Mouse (Mus musculus): ENCODE results near the gene Mpnd. TPM values are rescaled to one million over a fixed set of nuclear protein-coding genes. Genes with fewer than 3 reads are reported as not detected.
A peak's percentile ranks its signal among the peaks of the same experiment; 100 is the strongest.

Mpnd gene
- polyA plus RNA-seq, 1 experiment = 47.7 TPM

DNA sequence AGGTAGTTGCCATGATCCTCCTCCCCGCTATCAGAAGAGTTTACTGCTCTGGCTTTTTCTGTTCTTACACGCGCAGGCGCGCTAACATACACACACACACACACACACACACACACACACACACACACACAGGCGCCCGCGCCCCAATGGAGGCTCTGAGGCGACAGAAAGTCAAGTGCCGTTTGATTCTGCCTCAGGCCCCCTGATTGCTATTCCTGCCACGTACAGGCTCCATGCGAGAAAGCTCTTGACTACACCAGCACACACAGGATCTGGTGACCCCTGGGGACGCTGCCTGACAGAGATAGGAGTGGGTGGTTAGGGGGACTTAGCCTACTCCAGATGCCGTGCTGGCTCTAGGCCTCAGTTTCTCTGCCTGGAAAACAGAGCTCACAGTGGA, 36.0 kb upstream of the Mpnd start:
- no peak for TF ChIP-seq POLR2A (IDR thresholded peaks at IDR 0.05; ENCODE audit: borderline replicate concordance, control insufficient read depth, low read depth, low read length)
- TF ChIP-seq CTCF (IDR thresholded peaks at IDR 0.05; ENCODE audit: control insufficient read depth, insufficient read depth, low read length) = no peak
- no peak overlapping the region for H3K27ac ChIP-seq (ENCODE audit: control insufficient read depth, insufficient read depth, low read depth, low read length, poor library complexity)
- H3K4me1 ChIP-seq (ENCODE audit: control insufficient read depth, insufficient read depth, low read length) = no peaks in the 10 kb centered on the region
- WGBS = 44% methylated on average over 14 of the region's 14 CpGs
- H3K4me3 ChIP-seq (replicated peaks; ENCODE audit: control insufficient read depth, low read depth, low read length) = no peak overlapping the region

DNA sequence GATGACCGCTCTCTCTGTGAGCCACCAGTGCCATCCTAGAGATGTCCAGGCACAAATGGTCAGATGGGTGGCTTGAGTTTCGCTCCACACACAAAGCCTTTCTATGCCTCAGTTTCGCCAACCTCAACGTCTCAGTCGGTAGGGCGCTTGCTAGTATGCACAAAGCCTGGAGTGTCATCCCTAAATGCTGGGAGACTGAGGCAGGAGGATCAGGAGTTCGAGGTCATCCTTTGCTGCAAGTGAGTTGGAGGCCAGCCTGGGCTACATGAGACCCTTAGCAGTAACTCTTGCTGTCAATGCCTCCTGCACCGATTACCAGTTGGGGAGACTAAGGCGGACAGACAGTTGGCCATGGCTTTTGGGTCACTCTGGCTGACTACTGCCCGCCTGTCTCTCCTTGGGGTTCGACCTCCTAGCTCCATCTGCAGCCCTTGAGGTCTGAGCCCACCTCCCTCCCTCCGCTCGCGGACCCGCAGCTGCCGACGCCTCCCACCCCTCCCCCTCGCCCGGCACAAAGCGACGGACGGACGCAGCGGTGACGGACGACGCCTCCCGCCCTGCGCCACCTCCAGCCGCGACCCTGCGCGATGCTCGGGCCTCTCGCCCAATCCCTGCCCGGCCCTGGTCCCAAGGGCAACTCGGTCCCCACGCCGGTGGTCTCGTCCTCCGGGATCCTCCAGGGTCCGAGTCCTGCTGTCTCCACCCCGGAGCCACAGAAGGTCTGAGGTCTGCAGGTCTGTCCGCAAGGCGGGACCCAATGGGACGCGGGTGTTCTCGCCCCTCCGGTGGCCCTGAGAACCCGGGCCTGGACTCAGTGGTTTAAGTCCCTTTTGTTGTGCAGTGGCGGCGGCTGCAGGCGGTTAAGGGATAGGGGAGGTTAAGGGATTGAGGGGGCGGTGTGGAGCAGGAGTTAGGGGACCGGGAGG, 35.3 kb upstream of the Mpnd start, which contains the start of gene Shd:
Gene Shd (plus strand): TSS at position 502 of the 926 bp plus-strand sequence.
- Histone ChIP-seq H3K4me3 (replicated peaks; ENCODE audit: control insufficient read depth, low read depth, low read length) (no peak within 1 kb of the TSS), H3K4me1 (ENCODE audit: control insufficient read depth, insufficient read depth, low read length) (no peaks in the 10 kb centered on the region), H3K27ac (ENCODE audit: control insufficient read depth, insufficient read depth, low read depth, low read length, poor library complexity) (no peak within 1 kb of the TSS)
- 12% methylated on average over 55 of the region's 55 CpGs for WGBS
- TF ChIP-seq CTCF (IDR thresholded peaks at IDR 0.05; ENCODE audit: control insufficient read depth, insufficient read depth, low read length) = no peak
- no peak for TF ChIP-seq POLR2A (IDR thresholded peaks at IDR 0.05; ENCODE audit: borderline replicate concordance, control insufficient read depth, low read depth, low read length)

DNA sequence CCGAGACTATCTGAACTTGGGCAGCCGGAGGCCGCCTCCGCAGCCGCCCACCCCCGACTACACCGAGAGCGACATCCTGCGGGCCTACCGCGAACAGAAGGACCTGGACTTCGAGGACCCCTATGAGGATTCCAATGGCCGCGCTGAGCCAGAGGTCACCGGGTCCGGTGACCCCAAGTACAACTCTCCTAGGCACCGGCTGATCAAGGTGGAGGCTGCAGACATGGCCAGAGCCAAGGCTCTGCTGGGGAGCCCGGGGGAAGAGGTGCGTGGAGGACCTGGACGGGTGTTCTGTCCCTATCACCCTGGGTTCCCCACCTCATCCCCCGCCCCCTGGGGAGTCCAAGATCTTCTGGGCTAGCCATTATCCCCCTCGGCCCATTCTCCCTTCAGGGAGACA, 34.1 kb upstream of the Mpnd start:
- TF ChIP-seq POLR2A (IDR thresholded peaks at IDR 0.05; ENCODE audit: borderline replicate concordance, control insufficient read depth, low read depth, low read length) (no peak), CTCF (IDR thresholded peaks at IDR 0.05; ENCODE audit: control insufficient read depth, insufficient read depth, low read length) (no peak)
- no peaks in the 10 kb centered on the region for H3K4me1 ChIP-seq (ENCODE audit: control insufficient read depth, insufficient read depth, low read length)
- no peak overlapping the region for H3K27ac ChIP-seq (ENCODE audit: control insufficient read depth, insufficient read depth, low read depth, low read length, poor library complexity)
- no peak overlapping the region for H3K4me3 ChIP-seq (replicated peaks; ENCODE audit: control insufficient read depth, low read depth, low read length)
- 41% methylated on average over 22 of the region's 22 CpGs for WGBS

DNA sequence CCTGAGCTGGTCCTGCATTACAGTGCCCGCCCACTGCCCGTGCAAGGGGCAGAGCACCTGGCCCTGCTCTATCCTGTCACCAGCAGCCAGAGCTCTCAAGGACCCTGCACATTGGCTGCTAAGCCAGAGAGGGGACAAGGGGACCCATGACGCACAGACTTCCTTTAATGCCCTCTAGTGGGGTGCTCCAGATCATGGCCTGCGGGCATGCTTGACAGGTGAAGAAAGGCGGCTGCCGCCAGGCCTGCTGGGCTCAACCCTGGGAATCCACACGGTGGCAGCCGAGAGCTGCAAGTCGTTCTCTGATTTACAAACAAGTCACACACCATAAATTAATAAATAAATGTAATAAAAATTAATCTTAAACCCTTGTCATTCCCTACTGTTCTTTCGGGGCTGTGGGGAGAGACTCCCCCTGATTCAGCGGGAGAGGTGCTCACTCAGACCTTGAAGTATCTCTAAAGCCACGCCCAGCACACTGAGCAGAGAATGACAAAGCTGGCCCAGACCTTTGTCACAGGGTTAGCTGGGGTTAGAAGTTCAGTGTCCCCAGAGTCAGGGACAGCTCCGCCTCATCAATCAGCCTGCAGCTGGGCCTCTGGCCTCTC, 29.2 kb upstream of the Mpnd start:
- Histone ChIP-seq H3K27ac (ENCODE audit: control insufficient read depth, insufficient read depth, low read depth, low read length, poor library complexity) (no peak overlapping the region), H3K4me1 (ENCODE audit: control insufficient read depth, insufficient read depth, low read length) (no peaks in the 10 kb centered on the region), H3K4me3 (replicated peaks; ENCODE audit: control insufficient read depth, low read depth, low read length) (no peak overlapping the region)
- TF ChIP-seq POLR2A (IDR thresholded peaks at IDR 0.05; ENCODE audit: borderline replicate concordance, control insufficient read depth, low read depth, low read length) (no peak), CTCF (IDR thresholded peaks at IDR 0.05; ENCODE audit: control insufficient read depth, insufficient read depth, low read length) (peak; percentile 80)
- 20% methylated on average over 13 of the region's 13 CpGs for WGBS

DNA sequence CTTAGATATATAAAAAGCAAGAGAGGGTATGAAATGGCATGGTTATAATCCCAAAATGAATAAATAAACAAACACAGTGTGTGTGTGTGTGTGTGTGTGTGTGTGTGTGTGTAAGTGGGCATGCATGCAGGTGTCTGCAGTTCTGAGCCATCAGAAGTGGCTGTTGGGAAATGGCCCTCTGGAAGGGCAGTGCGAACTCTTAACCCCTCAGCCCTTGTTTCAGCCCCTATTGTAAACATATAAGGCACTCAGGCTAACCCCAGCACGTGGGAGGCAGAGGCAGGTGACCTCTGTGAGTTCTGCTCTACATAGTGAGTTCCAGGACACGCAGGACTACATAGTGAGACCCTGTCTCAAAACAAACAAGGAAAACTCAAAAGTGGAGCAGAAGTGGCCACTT, 28.2 kb upstream of the Mpnd start:
- Histone ChIP-seq H3K27ac (ENCODE audit: control insufficient read depth, insufficient read depth, low read depth, low read length, poor library complexity) (no peak overlapping the region), H3K4me1 (ENCODE audit: control insufficient read depth, insufficient read depth, low read length) (no peaks in the 10 kb centered on the region), H3K4me3 (replicated peaks; ENCODE audit: control insufficient read depth, low read depth, low read length) (no peak overlapping the region)
- 67% methylated on average over 3 of the region's 3 CpGs for WGBS
- TF ChIP-seq CTCF (IDR thresholded peaks at IDR 0.05; ENCODE audit: control insufficient read depth, insufficient read depth, low read length) (no peak), POLR2A (IDR thresholded peaks at IDR 0.05; ENCODE audit: borderline replicate concordance, control insufficient read depth, low read depth, low read length) (no peak)

DNA sequence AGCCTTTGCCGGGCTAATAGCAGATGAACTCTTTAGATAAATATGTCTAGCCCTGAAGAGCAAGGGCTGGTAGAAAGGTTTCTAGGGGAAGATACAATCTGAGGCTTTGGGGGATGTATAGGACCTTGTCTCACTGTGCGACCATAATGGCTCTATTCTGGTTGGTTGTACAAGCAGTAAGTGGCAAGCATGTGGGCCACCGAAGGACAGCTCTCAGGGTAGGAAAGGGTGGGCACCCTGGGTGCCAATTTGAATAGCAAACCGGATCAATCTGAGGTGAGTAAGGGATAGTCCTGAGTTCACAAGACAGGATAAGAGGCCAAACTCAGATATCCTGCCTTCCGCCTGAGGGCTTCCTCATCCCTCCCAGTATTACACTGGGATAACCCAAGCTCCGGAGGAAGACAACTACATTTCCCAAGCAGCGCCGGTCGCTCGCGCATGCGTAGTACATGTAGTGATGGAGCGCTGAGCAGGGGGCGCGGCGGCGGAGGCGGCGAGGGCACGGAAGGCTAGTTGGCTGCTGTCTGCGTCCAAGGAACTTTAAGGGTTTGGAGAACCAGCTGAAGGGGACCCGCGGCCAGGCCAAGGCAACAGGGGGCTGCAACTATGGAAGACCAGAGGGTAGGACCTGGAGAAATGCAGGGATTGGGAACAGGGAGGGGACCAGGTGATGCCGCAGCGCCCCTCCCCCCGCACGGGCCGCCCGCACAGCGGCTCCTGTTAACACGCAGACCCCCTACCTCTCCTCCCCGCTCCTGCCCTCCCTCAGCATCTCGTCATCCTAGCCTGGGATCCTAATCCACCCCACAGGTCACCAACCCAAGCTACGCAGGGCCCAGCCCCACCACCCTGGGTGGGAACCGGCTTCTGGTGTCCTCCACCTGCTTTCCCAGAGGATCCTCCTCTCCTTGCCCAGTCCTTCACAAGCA, 19.2 kb upstream of the Mpnd start, which contains the start of gene Fsd1:
Gene Fsd1 (plus strand): TSS at position 480 of the 932 bp plus-strand sequence.
- Histone ChIP-seq H3K4me1 (ENCODE audit: control insufficient read depth, insufficient read depth, low read length) (no peaks in the 10 kb centered on the region), H3K27ac (ENCODE audit: control insufficient read depth, insufficient read depth, low read depth, low read length, poor library complexity) (no peak within 1 kb of the TSS), H3K4me3 (replicated peaks; ENCODE audit: control insufficient read depth, low read depth, low read length) (no peak within 1 kb of the TSS)
- WGBS = 13% methylated on average over 35 of the region's 35 CpGs
- no peak for TF ChIP-seq POLR2A (IDR thresholded peaks at IDR 0.05; ENCODE audit: borderline replicate concordance, control insufficient read depth, low read depth, low read length)
- no peak for TF ChIP-seq CTCF (IDR thresholded peaks at IDR 0.05; ENCODE audit: control insufficient read depth, insufficient read depth, low read length)

DNA sequence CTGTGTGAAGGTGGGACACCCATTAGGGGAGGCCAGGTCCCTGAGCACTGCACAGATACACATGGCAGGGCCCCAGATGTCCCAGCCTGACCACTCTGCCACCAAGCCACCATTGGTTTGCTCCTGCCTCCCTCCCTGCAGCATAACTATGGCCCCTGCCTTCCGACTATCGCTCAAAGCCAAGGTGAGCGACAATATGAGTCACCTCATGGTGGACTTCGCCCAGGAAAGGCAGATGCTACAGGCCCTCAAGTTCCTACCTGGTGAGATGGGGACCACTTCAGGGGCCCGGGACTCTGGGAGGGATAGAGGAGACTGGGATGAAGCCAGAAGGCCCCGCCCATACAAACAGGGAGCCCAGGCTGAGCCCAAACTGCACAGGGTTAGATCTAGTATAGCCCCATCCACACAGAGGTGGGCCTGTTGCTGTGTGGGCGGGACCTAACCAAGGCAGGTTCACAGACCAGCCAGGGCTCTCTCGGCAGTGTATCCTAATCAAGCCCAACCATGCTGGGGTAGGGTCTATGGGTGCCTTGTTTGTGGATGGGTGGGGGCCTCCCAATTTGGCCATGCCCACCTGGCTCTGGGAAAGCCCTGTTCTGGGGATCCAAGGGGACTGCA, 15.1 kb upstream of the Mpnd start:
- Histone ChIP-seq H3K27ac (ENCODE audit: control insufficient read depth, insufficient read depth, low read depth, low read length, poor library complexity) (no peak overlapping the region), H3K4me1 (ENCODE audit: control insufficient read depth, insufficient read depth, low read length) (no peaks in the 10 kb centered on the region), H3K4me3 (replicated peaks; ENCODE audit: control insufficient read depth, low read depth, low read length) (no peak overlapping the region)
- TF ChIP-seq POLR2A (IDR thresholded peaks at IDR 0.05; ENCODE audit: borderline replicate concordance, control insufficient read depth, low read depth, low read length) (no peak), CTCF (IDR thresholded peaks at IDR 0.05; ENCODE audit: control insufficient read depth, insufficient read depth, low read length) (no peak)
- 77% methylated on average over 8 of the region's 8 CpGs for WGBS
